Mouse (Mus musculus) myocyte (in vitro differentiated cells): Measurements from ENCODE around the gene Stk16. TPM values are rescaled to one million over a fixed set of nuclear protein-coding genes. Genes with fewer than 3 reads are reported as not detected.

Source experiments
- H3K27me3 ChIP-seq: one replicate; pipeline ENCODE4 v1.6.1; 2011; ENCODE audit not compliant: control insufficient read depth, insufficient read depth, insufficient read length
- H3K36me3 ChIP-seq: one replicate; pipeline ENCODE4 v1.6.1; 2011; ENCODE audit not compliant: control insufficient read depth, insufficient read depth
- H3K4me2 ChIP-seq: one replicate; pipeline ENCODE4 v1.6.1; 2011; ENCODE audit warnings: low read depth, control low read depth
- H3K4me3 ChIP-seq: one replicate; pipeline ENCODE4 v1.5.1; 2011; ENCODE audit warnings: mild to moderate bottlenecking, control low read depth, moderate library complexity
- H3K79me2 ChIP-seq: one replicate; pipeline ENCODE4 v1.6.1; 2011; ENCODE audit not compliant: control insufficient read depth, insufficient read depth
- H3ac ChIP-seq: one replicate; pipeline ENCODE4 v1.6.1; 2011; ENCODE audit not compliant: control insufficient read depth, insufficient read length
- CEBPB ChIP-seq: IDR thresholded peaks from 2 replicates; pipeline ENCODE4 v1.6.1; 2011; ENCODE audit warnings: mild to moderate bottlenecking, moderate library complexity; ENCODE audit not compliant: poor library complexity, insufficient read depth, severe bottlenecking
- E2F4 ChIP-seq: IDR thresholded peaks from one replicate; pipeline ENCODE4 v1.6.1; 2011; ENCODE audit warnings: mild to moderate bottlenecking, control low read depth, moderate library complexity; ENCODE audit not compliant: insufficient read depth
- MAX ChIP-seq: IDR thresholded peaks from one replicate; pipeline ENCODE4 v1.6.1; 2011; ENCODE audit warnings: low read depth, mild to moderate bottlenecking, control low read depth
- MYOD1 ChIP-seq, 3 experiments: IDR thresholded peaks; one replicate each; pipeline ENCODE4 v1.6.1; 2011; ENCODE audit warnings: control low read depth in 2 of 3, low read depth in 2 of 3, mild to moderate bottlenecking in 2 of 3, moderate library complexity in 1 of 3; ENCODE audit not compliant: insufficient read length in 2 of 3, control insufficient read depth in 1 of 3
- MYOG ChIP-seq, 3 experiments: IDR thresholded peaks; one replicate each; pipeline ENCODE4 v1.6.1; 2011; ENCODE audit warnings: control low read depth in 2 of 3, low read depth in 2 of 3, mild to moderate bottlenecking in 2 of 3; ENCODE audit not compliant: insufficient read length in 2 of 3, control insufficient read depth in 1 of 3, insufficient read depth in 1 of 3
- POLR2A ChIP-seq: IDR thresholded peaks from one replicate; pipeline ENCODE4 v1.6.1; 2011; ENCODE audit warnings: low read depth, mild to moderate bottlenecking, control low read depth, moderate library complexity; ENCODE audit not compliant: insufficient read length
- POLR2AphosphoS2 ChIP-seq: IDR thresholded peaks from one replicate; pipeline ENCODE4 v1.6.1; 2011; ENCODE audit warnings: low read depth, control low read depth; ENCODE audit not compliant: insufficient read length
- REST ChIP-seq: IDR thresholded peaks from one replicate; pipeline ENCODE4 v1.6.1; 2011; ENCODE audit warnings: mild to moderate bottlenecking, control low read depth, moderate library complexity; ENCODE audit not compliant: insufficient read depth, insufficient read length
- SRF ChIP-seq: IDR thresholded peaks from one replicate; pipeline ENCODE4 v1.6.1; 2011; ENCODE audit warnings: low read depth; ENCODE audit not compliant: control insufficient read depth, insufficient read length
- TCF12 ChIP-seq: IDR thresholded peaks from one replicate; pipeline ENCODE4 v1.6.1; 2011; ENCODE audit warnings: mild to moderate bottlenecking, control low read depth; ENCODE audit not compliant: poor library complexity, insufficient read depth, severe bottlenecking
- TCF3 ChIP-seq: IDR thresholded peaks from one replicate; pipeline ENCODE4 v1.6.1; 2011; ENCODE audit warnings: low read depth, control low read depth; ENCODE audit not compliant: insufficient read length
- USF1 ChIP-seq: IDR thresholded peaks from one replicate; pipeline ENCODE4 v1.6.1; 2011; ENCODE audit warnings: low read depth, mild to moderate bottlenecking, control low read depth, moderate library complexity
- polyA plus RNA-seq: library from polyadenylated mRNA; unstranded; fragments of >200 nt; fragmentation: generic; extraction: Trizol; gene quantifications from one replicate; pipeline ENCODE4 v1.2.1, GENCODE M21; 2012; ENCODE audit warnings: missing spikeins

Gene Stk16
- polyA plus RNA-seq, 1 experiment: 86.4 TPM

- no peak for TF ChIP-seq TCF12
- H3K4me2 ChIP-seq: no peak overlapping the region
- no peak overlapping the region for H3K4me3 ChIP-seq
- no peak overlapping the region for H3ac ChIP-seq
- H3K27me3 ChIP-seq: no peaks in the 10 kb centered on the region
- no peaks in the 10 kb centered on the region for H3K36me3 ChIP-seq
- no peaks in the 10 kb centered on the region for H3K79me2 ChIP-seq
Observed at GRCm38 (mm10) chr1:75255516-75256046, 44.9 kb downstream of the Stk16 start.

- no peaks in the 10 kb centered on the region for H3K36me3 ChIP-seq
- H3ac ChIP-seq: no peak overlapping the region
- TF ChIP-seq TCF12: no peak
- TF ChIP-seq REST: no peak
- no peak overlapping the region for H3K4me3 ChIP-seq
- peaks cover 11% of the 10 kb centered on the region for H3K27me3 ChIP-seq
- H3K4me2 ChIP-seq: no peak overlapping the region
- no peaks in the 10 kb centered on the region for H3K79me2 ChIP-seq
Observed at GRCm38 (mm10) chr1:75261278-75261677, 50.6 kb downstream of the Stk16 start.

GRCm38 (mm10) chr1:75262969-75263951 is 52.6 kb downstream of the Stk16 start:
- Histone ChIP-seq H3K4me3 (peak overlapping the region; percentile 9), H3K27me3 (peaks cover 11% of the 10 kb centered on the region), H3ac (no peak overlapping the region), H3K4me2 (peak overlapping the region; percentile 65), H3K79me2 (no peaks in the 10 kb centered on the region), H3K36me3 (no peaks in the 10 kb centered on the region)
- peak; percentile 55 for TF ChIP-seq MAX
- no peak for TF ChIP-seq E2F4
- peak; percentile 99 for TF ChIP-seq REST

GRCm38 (mm10) chr1:75264091-75264880 is 53.6 kb downstream of the Stk16 start, which contains the start of gene Ptprn:
Gene Ptprn, minus strand, starts transcription at chr1:75264502.
- peak within 1 kb of the TSS; percentile 9 for H3K4me3 ChIP-seq
- TF ChIP-seq MYOD1 (IDR thresholded peaks at IDR 0.05; ENCODE audit: control insufficient read depth in 1 of 3, insufficient read length in 2 of 3, low read depth in 2 of 3): no peak
- no peak for TF ChIP-seq CEBPB
- no peak for TF ChIP-seq MYOG (IDR thresholded peaks at IDR 0.05; ENCODE audit: control insufficient read depth in 1 of 3, insufficient read depth in 1 of 3, insufficient read length in 2 of 3, low read depth in 2 of 3)
- no peak for TF ChIP-seq REST
- no peak for TF ChIP-seq E2F4
- TF ChIP-seq MAX: no peak
- TF ChIP-seq POLR2AphosphoS2: no peak
- no peak for TF ChIP-seq TCF3
- TF ChIP-seq TCF12: no peak
- no peak for TF ChIP-seq POLR2A
- TF ChIP-seq USF1: no peak
- TF ChIP-seq SRF: no peak
- peaks cover 16% of the 10 kb centered on the region for H3K27me3 ChIP-seq
- no peaks in the 10 kb centered on the region for H3K79me2 ChIP-seq
- H3K4me2 ChIP-seq: peak within 1 kb of the TSS; percentile 65
- H3ac ChIP-seq: no peak within 1 kb of the TSS
- no peaks in the 10 kb centered on the region for H3K36me3 ChIP-seq

Other genes starting within 250 kb of the Stk16 start
- gene Nhej1, start 85.6 kb upstream of the Stk16 start, polyA plus RNA-seq: 4.5 TPM
- gene Slc23a3, start 76.9 kb upstream of the Stk16 start, polyA plus RNA-seq: 0.08 TPM
- 53.7 TPM for gene Cnppd1, start 68.1 kb upstream of the Stk16 start, polyA plus RNA-seq
- gene Retreg2, start 68.1 kb upstream of the Stk16 start, polyA plus RNA-seq: 33.9 TPM
- 43.4 TPM for gene Zfand2b, start 42.2 kb upstream of the Stk16 start, polyA plus RNA-seq
- 61.4 TPM for gene Abcb6, start 30.4 kb upstream of the Stk16 start, polyA plus RNA-seq
- 11.4 TPM for gene Ankzf1, start 18.7 kb upstream of the Stk16 start, polyA plus RNA-seq
- 44.6 TPM for gene Atg9a, start 18.6 kb upstream of the Stk16 start, polyA plus RNA-seq
- 2.0 TPM for gene Glb1l, start within 50 bp of the Stk16 start, polyA plus RNA-seq
- gene Tuba4a, start 9.0 kb downstream of the Stk16 start, polyA plus RNA-seq: 210 TPM
- gene A630095N17Rik, start 21.3 kb downstream of the Stk16 start, polyA plus RNA-seq: 0.11 TPM
- gene Dnajb2, start 25.6 kb downstream of the Stk16 start, polyA plus RNA-seq: 54.1 TPM
- 3.6 TPM for gene Ptprn, start 53.7 kb downstream of the Stk16 start, polyA plus RNA-seq
- gene Resp18, start 67.6 kb downstream of the Stk16 start, polyA plus RNA-seq: not detected
- 170 TPM for gene Dnpep, start 107.2 kb downstream of the Stk16 start, polyA plus RNA-seq
- gene Des, start 149.5 kb downstream of the Stk16 start, polyA plus RNA-seq: 2,193 TPM
- 42.3 TPM for gene Speg, start 164.5 kb downstream of the Stk16 start, polyA plus RNA-seq
- 106 TPM for gene Gmppa, start 225.1 kb downstream of the Stk16 start, polyA plus RNA-seq
- gene Asic4, start 239.6 kb downstream of the Stk16 start, polyA plus RNA-seq: 0.28 TPM